Mouse (Mus musculus) lung, embryonic 14.5 days (tissue): ENCODE measurements around the gene Rps12-ps3. TPM values are rescaled to one million over a fixed set of nuclear protein-coding genes. Genes with fewer than 3 reads are reported as not detected.

Experiments used
- ATAC-seq: fragments of 200-750 bp; cut with Nextera tagmentation; 2 replicates; pipeline ENCODE4 v1.8.0; 2017; ENCODE audit warnings: mild to moderate bottlenecking, moderate TSS enrichment, moderate library complexity; ENCODE audit not compliant: insufficient read depth
- DNase-seq: peaks from one replicate; pipeline ENCODE4 v3.0.0-alpha.2; 2015
- H3K27ac ChIP-seq: fragments of 300-500 bp; sonication (generic); 2 replicates; pipeline ENCODE4 v1.5.1; 2014; ENCODE audit warnings: low read depth, mild to moderate bottlenecking, moderate library complexity
- H3K27me3 ChIP-seq: fragments of 300-500 bp; sonication (generic); 2 replicates; pipeline ENCODE4 v1.6.1; 2014; ENCODE audit warnings: low read length, control low read depth; ENCODE audit not compliant: insufficient read depth
- H3K36me3 ChIP-seq: fragments of 300-500 bp; sonication (generic); 2 replicates; pipeline ENCODE4 v1.6.1; 2014; ENCODE audit warnings: control low read depth; ENCODE audit not compliant: insufficient read depth
- H3K4me1 ChIP-seq: fragments of 300-500 bp; sonication (generic); 2 replicates; pipeline ENCODE4 v1.6.1; 2014; ENCODE audit warnings: antibody characterized with exemption, control low read depth; ENCODE audit not compliant: insufficient read depth
- H3K4me2 ChIP-seq: fragments of 300-500 bp; sonication (generic); 2 replicates; pipeline ENCODE4 v1.6.1; 2014; ENCODE audit warnings: mild to moderate bottlenecking
- H3K4me3 ChIP-seq: fragments of 300-500 bp; sonication (generic); 2 replicates; pipeline ENCODE4 v1.5.1; 2014; ENCODE audit warnings: low read depth, low read length
- H3K9ac ChIP-seq: fragments of 300-500 bp; sonication (generic); 2 replicates; pipeline ENCODE4 v1.6.1; 2014
- H3K9me3 ChIP-seq: fragments of 300-500 bp; sonication (generic); 2 replicates; pipeline ENCODE4 v1.6.1; 2016; ENCODE audit warnings: low read depth, low read length, control low read depth
- CTCF ChIP-seq: IDR thresholded peaks from 2 replicates; pipeline ENCODE4 v1.5.1; 2016; ENCODE audit warnings: antibody characterized with exemption, low read depth
- WGBS: fragments of 180-500 bp; shearing (Covaris S2); extraction: QIAGEN DNeasy Blood & Tissue Kit; methylation state at CpG from one replicate; pipeline ENCODE4 v1.1.7; 2014; 5-methylcytosine and 5-hydroxymethylcytosine counted together
- polyA plus RNA-seq: library from polyadenylated mRNA; unstranded; fragments of >200 nt; fragmentation: Nextera tagmentation; extraction: Ambion mirVana; gene quantifications from 2 replicates; pipeline ENCODE4 v1.2.1, GENCODE M21; 2014

Rps12-ps3 gene
- polyA plus RNA-seq, 1 experiment from 2014 or later, result 43.3 TPM

GRCm38 (mm10) chr19:59359202-59359601 is 37.1 kb downstream of the Rps12-ps3 start:
- WGBS, result 31% methylated on average over 4 of the region's 4 CpGs
- no peak for ATAC-seq

GRCm38 (mm10) chr19:59360486-59360896 is 38.4 kb downstream of the Rps12-ps3 start:
- TF ChIP-seq CTCF, result no peak
- H3K27ac ChIP-seq, result no peak overlapping the region
- no peaks in the 10 kb centered on the region for H3K36me3 ChIP-seq
- no peak overlapping the region for H3K4me2 ChIP-seq
- DNase-seq (no peak), ATAC-seq (no peak; the same call in 1 of the 2 replicates)
- H3K9me3 ChIP-seq, result no peaks in the 10 kb centered on the region
- no peak overlapping the region for H3K9ac ChIP-seq
- no peaks in the 10 kb centered on the region for H3K27me3 ChIP-seq
- no peak overlapping the region for H3K4me3 ChIP-seq
- no peaks in the 10 kb centered on the region for H3K4me1 ChIP-seq
- WGBS, result 75% methylated on average over 2 of the region's 2 CpGs

More at GRCm38 (mm10) chr19:59359202-59359601, 37.1 kb downstream of the Rps12-ps3 start:
- no peaks in the 10 kb centered on the region for H3K4me1 ChIP-seq
- no peak overlapping the region for H3K4me3 ChIP-seq
- DNase-seq, result no peak
- no peak overlapping the region for H3K9ac ChIP-seq
- no peaks in the 10 kb centered on the region for H3K9me3 ChIP-seq
- H3K27me3 ChIP-seq, result no peaks in the 10 kb centered on the region
- H3K4me2 ChIP-seq, result no peak overlapping the region
- no peak for TF ChIP-seq CTCF
- no peak overlapping the region for H3K27ac ChIP-seq
- H3K36me3 ChIP-seq, result no peaks in the 10 kb centered on the region

- TF ChIP-seq CTCF, result no peak
- Histone ChIP-seq H3K27me3 (no peaks in the 10 kb centered on the region), H3K4me1 (no peaks in the 10 kb centered on the region), H3K4me3 (no peak overlapping the region), H3K36me3 (no peaks in the 10 kb centered on the region), H3K4me2 (no peak overlapping the region), H3K27ac (no peak overlapping the region), H3K9me3 (no peaks in the 10 kb centered on the region), H3K9ac (no peak overlapping the region)
- ATAC-seq, result no peak
- DNase-seq, result no peak
- WGBS, result 69% methylated on average over 6 of the region's 6 CpGs
Observed at GRCm38 (mm10) chr19:59362646-59363045, 40.6 kb downstream of the Rps12-ps3 start.

GRCm38 (mm10) chr19:59363666-59364065 is 41.6 kb downstream of the Rps12-ps3 start:
- H3K4me3 ChIP-seq, result no peak overlapping the region
- H3K36me3 ChIP-seq, result no peaks in the 10 kb centered on the region
- 75% methylated on average over 3 of the region's 3 CpGs for WGBS
- H3K9me3 ChIP-seq, result no peaks in the 10 kb centered on the region
- TF ChIP-seq CTCF, result no peak
- no peaks in the 10 kb centered on the region for H3K27me3 ChIP-seq
- H3K27ac ChIP-seq, result no peak overlapping the region
- ATAC-seq (no peak), DNase-seq (no peak)
- H3K9ac ChIP-seq, result no peak overlapping the region
- no peaks in the 10 kb centered on the region for H3K4me1 ChIP-seq
- H3K4me2 ChIP-seq, result no peak overlapping the region

GRCm38 (mm10) chr19:59366724-59367123 is 44.6 kb downstream of the Rps12-ps3 start:
- Histone ChIP-seq H3K4me1 (no peaks in the 10 kb centered on the region), H3K27me3 (no peaks in the 10 kb centered on the region), H3K36me3 (no peaks in the 10 kb centered on the region), H3K4me3 (no peak overlapping the region), H3K9me3 (no peaks in the 10 kb centered on the region), H3K9ac (no peak overlapping the region), H3K4me2 (no peak overlapping the region), H3K27ac (no peak overlapping the region)
- DNase-seq (no peak), ATAC-seq (no peak)
- TF ChIP-seq CTCF, result no peak
- 74% methylated on average over 3 of the region's 3 CpGs for WGBS

- ATAC-seq (no peak), DNase-seq (no peak)
- Histone ChIP-seq H3K9me3 (no peaks in the 10 kb centered on the region), H3K27me3 (no peaks in the 10 kb centered on the region), H3K4me2 (no peak overlapping the region), H3K9ac (no peak overlapping the region), H3K4me3 (no peak overlapping the region), H3K4me1 (no peaks in the 10 kb centered on the region), H3K27ac (no peak overlapping the region), H3K36me3 (no peaks in the 10 kb centered on the region)
- TF ChIP-seq CTCF, result no peak
- WGBS, result 77% methylated on average over 4 of the region's 4 CpGs
Observed at GRCm38 (mm10) chr19:59367892-59368291, 45.8 kb downstream of the Rps12-ps3 start.

GRCm38 (mm10) chr19:59371016-59371415 is 48.9 kb downstream of the Rps12-ps3 start:
- Histone ChIP-seq H3K9me3 (no peaks in the 10 kb centered on the region), H3K4me2 (no peak overlapping the region), H3K9ac (no peak overlapping the region), H3K36me3 (no peaks in the 10 kb centered on the region), H3K4me3 (no peak overlapping the region), H3K27me3 (no peaks in the 10 kb centered on the region), H3K27ac (no peak overlapping the region), H3K4me1 (no peaks in the 10 kb centered on the region)
- no peak for TF ChIP-seq CTCF
- WGBS, result 65% methylated on average over 4 of the region's 4 CpGs
- ATAC-seq (no peak), DNase-seq (no peak)

Other genes with a start within 250 kb of the Rps12-ps3 start
- gene Shtn1, start 246.2 kb upstream of the Rps12-ps3 start, polyA plus RNA-seq, result 6.6 and 7.7 TPM in 2 replicates
- gene Vax1, start 152.2 kb upstream of the Rps12-ps3 start, polyA plus RNA-seq, result not detected in 2 replicates
- not detected in 2 replicates for gene Kcnk18, start 103.1 kb upstream of the Rps12-ps3 start, polyA plus RNA-seq
- gene Slc18a2, start 61.4 kb upstream of the Rps12-ps3 start, polyA plus RNA-seq, result 5.6 and 7.5 TPM in 2 replicates
- 15.9 and 16.5 TPM in 2 replicates for gene Pdzd8, start 23.5 kb downstream of the Rps12-ps3 start, polyA plus RNA-seq
- not detected in 2 replicates for gene Emx2, start 136.1 kb downstream of the Rps12-ps3 start, polyA plus RNA-seq